Mouse (Mus musculus) kidney, postnatal 0 days (tissue): ENCODE data around the gene Spon1. TPM values are rescaled to one million over a fixed set of nuclear protein-coding genes. Genes with fewer than 3 reads are reported as not detected.

Source experiments
- ATAC-seq: fragments of 200-750 bp; cut with Nextera tagmentation; replicated peaks from 2 replicates; pipeline ENCODE4 v1.8.0; 2017; ENCODE audit warnings: low read depth, moderate number of reproducible peaks, moderate TSS enrichment, moderate library complexity; ENCODE audit not compliant: low FRiP score
- DNase-seq: peaks from one replicate; pipeline ENCODE4 v3.0.0-alpha.2; 2016; ENCODE audit warnings: low spot score
- H3K27ac ChIP-seq: fragments of 300-500 bp; sonication (generic); 2 replicates; pipeline ENCODE4 v1.5.1; 2014; ENCODE audit warnings: mild to moderate bottlenecking
- H3K27me3 ChIP-seq: fragments of 300-500 bp; sonication (generic); 2 replicates; pipeline ENCODE4 v1.6.1; 2014; ENCODE audit warnings: low read length, mixed read lengths; ENCODE audit not compliant: insufficient read depth
- H3K36me3 ChIP-seq: fragments of 300-500 bp; sonication (generic); 2 replicates; pipeline ENCODE4 v1.6.1; 2014; ENCODE audit warnings: low read length, mixed read lengths; ENCODE audit not compliant: insufficient read depth
- H3K4me1 ChIP-seq: fragments of 300-500 bp; sonication (generic); replicated peaks from 2 replicates; pipeline ENCODE4 v1.6.1; 2014; ENCODE audit warnings: antibody characterized with exemption, low read length, mixed read lengths; ENCODE audit not compliant: insufficient read depth
- H3K4me2 ChIP-seq: fragments of 300-500 bp; sonication (generic); 2 replicates; pipeline ENCODE4 v1.6.1; 2014; ENCODE audit warnings: mild to moderate bottlenecking, low read length, moderate library complexity, mixed read lengths
- H3K4me3 ChIP-seq: fragments of 300-500 bp; sonication (generic); replicated peaks from 2 replicates; pipeline ENCODE4 v1.5.1; 2014; ENCODE audit warnings: low read depth, low read length
- H3K9ac ChIP-seq: fragments of 300-500 bp; sonication (generic); 2 replicates; pipeline ENCODE4 v1.6.1; 2014; ENCODE audit warnings: low read depth, low read length
- H3K9me3 ChIP-seq: fragments of 300-500 bp; sonication (generic); replicated peaks from 2 replicates; pipeline ENCODE4 v1.6.1; 2016; ENCODE audit warnings: low read length, inconsistent platforms, mixed read lengths
- CTCF ChIP-seq: IDR thresholded peaks from 2 replicates; pipeline ENCODE4 v1.5.1; 2016; ENCODE audit warnings: antibody characterized with exemption, low read depth, mild to moderate bottlenecking, moderate library complexity
- WGBS: fragments of 180-500 bp; shearing (Covaris S2); extraction: QIAGEN DNeasy Blood & Tissue Kit; methylation state at CpG from one replicate; pipeline ENCODE4 v1.1.7; 2014; 5-methylcytosine and 5-hydroxymethylcytosine counted together
- polyA plus RNA-seq: library from polyadenylated mRNA; unstranded; fragments of >200 nt; fragmentation: Nextera tagmentation; extraction: Ambion mirVana; gene quantifications from 2 replicates; pipeline ENCODE4 v1.2.1, GENCODE M21; 2015

Gene Spon1
- polyA plus RNA-seq, 1 experiment from 2014 or later, result 12.1 TPM

DNA sequence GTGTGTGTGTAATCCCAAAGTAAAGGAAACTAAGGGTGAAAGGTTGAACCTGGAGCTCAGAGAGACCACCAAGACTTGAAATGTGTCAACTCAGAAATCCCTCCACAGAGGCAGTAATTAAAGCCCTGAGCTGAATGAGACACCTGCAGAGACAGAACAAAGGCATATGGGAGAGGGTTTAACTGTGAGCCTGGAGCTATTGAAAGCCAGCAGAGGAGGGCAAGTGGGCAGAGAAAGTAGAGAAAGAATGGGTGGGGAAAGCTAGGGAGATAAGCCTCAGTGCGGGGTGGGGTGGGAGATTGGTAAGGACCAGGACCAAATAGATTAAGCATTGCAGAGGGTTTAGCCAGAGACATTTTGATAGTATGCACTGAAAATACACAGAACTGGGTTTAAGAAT is 60.7 kb downstream of the Spon1 start:
- H3K4me2 ChIP-seq, result no peak overlapping the region
- H3K9me3 ChIP-seq, result no peaks in the 10 kb centered on the region
- no peaks in the 10 kb centered on the region for H3K4me1 ChIP-seq
- H3K27ac ChIP-seq, result no peak overlapping the region
- no peak for TF ChIP-seq CTCF
- no peak overlapping the region for H3K9ac ChIP-seq
- H3K27me3 ChIP-seq, result no peaks in the 10 kb centered on the region
- no peaks in the 10 kb centered on the region for H3K36me3 ChIP-seq
- ATAC-seq (no peak), DNase-seq (no peak)
- no peak overlapping the region for H3K4me3 ChIP-seq
- 55% methylated on average over 1 of the region's 1 CpGs for WGBS

DNA sequence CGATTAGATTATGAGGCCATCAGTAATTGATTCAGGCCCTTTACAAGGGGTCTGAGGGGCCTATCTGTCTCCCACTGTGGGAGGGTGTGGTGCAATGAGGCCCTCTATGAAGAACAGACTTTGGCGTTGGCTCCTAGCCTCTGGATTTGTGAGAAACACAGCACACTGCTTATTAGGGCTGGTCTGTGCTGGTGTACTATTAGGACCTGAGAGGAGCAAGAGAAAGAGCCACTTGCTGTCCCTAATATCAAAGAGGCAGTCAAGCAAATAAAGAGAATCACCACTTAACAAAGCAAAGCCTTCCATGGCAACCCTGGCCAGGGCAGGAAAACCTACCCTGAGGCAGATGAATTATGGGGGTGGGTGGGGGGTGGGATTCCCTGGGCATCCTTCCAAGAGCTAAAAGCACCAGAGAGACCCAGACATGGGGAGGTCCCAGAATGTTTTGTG is 62.3 kb downstream of the Spon1 start:
- Histone ChIP-seq H3K4me3 (no peak overlapping the region), H3K4me2 (no peak overlapping the region), H3K27ac (no peak overlapping the region), H3K36me3 (no peaks in the 10 kb centered on the region), H3K27me3 (no peaks in the 10 kb centered on the region), H3K9me3 (no peaks in the 10 kb centered on the region), H3K9ac (no peak overlapping the region), H3K4me1 (no peaks in the 10 kb centered on the region)
- WGBS, result 63% methylated on average over 2 of the region's 2 CpGs
- no peak for ATAC-seq
- DNase-seq, result no peak
- TF ChIP-seq CTCF, result no peak

DNA sequence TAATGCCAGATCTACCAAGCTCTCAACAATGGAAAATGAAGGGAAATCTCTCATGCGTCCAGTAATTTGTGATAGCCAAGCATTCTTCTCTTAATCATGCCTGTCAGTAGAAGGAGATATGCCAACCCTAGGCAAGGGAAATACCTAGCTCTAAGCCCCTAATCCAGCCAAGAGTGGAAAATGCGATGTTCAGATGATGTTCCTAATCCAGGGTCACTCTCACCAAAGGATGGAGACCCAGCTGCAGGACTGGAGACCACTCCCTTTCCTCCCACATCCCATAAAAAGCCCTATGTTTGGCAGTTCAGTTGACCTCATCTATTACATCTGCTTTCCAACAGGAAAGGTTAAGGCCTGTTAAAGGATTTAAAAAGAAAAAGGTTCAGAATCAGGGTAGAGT is 62.8 kb downstream of the Spon1 start:
- Histone ChIP-seq H3K4me3 (no peak overlapping the region), H3K9ac (no peak overlapping the region), H3K9me3 (no peaks in the 10 kb centered on the region), H3K4me2 (no peak overlapping the region), H3K4me1 (no peaks in the 10 kb centered on the region), H3K27ac (no peak overlapping the region), H3K36me3 (no peaks in the 10 kb centered on the region), H3K27me3 (no peaks in the 10 kb centered on the region)
- ATAC-seq, result no peak
- no peak for DNase-seq
- WGBS, result 74% methylated on average over 2 of the region's 2 CpGs
- TF ChIP-seq CTCF, result no peak

DNA sequence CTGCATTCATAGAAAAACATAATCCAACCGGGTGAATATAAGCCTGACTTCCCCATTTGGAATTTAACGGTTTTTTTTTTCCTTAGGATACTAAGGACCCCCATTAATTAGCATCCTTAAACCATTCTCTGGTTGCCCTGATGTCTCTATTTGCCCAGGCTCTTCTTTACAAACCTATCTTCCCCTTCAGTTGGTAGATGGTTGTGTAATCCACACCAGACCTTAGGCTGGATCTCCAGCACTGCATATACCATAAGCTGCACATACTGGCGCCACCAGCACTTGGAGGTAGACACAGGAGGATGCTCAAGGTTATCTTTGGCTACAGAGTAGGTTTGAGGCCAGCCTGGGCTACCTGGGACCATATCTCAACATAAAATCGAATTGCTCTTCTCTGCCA is 71.4 kb downstream of the Spon1 start:
- DNase-seq (no peak), ATAC-seq (no peak)
- TF ChIP-seq CTCF, result no peak
- Histone ChIP-seq H3K27ac (no peak overlapping the region), H3K36me3 (no peaks in the 10 kb centered on the region), H3K4me2 (no peak overlapping the region), H3K4me3 (no peak overlapping the region), H3K9ac (no peak overlapping the region), H3K27me3 (no peaks in the 10 kb centered on the region), H3K4me1 (no peaks in the 10 kb centered on the region), H3K9me3 (no peaks in the 10 kb centered on the region)
- 85% methylated on average over 4 of the region's 4 CpGs for WGBS

DNA sequence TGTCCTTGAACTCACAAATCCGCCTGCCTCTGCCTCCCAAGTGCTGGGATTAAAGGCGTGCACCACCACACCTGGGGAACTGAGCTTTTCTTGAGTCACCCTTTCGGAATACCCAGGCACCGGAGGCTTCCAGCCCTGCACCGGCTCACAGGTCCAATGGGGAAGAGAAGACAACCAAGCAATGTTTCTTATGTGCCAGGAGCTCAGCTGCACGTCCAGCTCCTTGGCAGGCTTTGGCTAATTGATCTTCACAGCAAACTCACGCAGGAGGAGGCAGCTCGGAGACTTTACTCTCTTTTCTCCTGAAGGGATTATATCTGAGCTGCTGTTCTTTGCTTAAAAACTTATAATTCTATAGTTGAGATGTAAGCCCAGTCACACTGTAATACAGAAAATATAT is 73.6 kb downstream of the Spon1 start:
- no peak for DNase-seq
- no peaks in the 10 kb centered on the region for H3K36me3 ChIP-seq
- H3K27ac ChIP-seq, result no peak overlapping the region
- TF ChIP-seq CTCF, result no peak
- ATAC-seq, result no peak
- WGBS, result 89% methylated on average over 8 of the region's 8 CpGs
- no peaks in the 10 kb centered on the region for H3K4me1 ChIP-seq
- H3K27me3 ChIP-seq, result no peaks in the 10 kb centered on the region
- H3K9me3 ChIP-seq, result no peaks in the 10 kb centered on the region
- no peak overlapping the region for H3K4me3 ChIP-seq
- H3K4me2 ChIP-seq, result no peak overlapping the region
- H3K9ac ChIP-seq, result no peak overlapping the region

DNA sequence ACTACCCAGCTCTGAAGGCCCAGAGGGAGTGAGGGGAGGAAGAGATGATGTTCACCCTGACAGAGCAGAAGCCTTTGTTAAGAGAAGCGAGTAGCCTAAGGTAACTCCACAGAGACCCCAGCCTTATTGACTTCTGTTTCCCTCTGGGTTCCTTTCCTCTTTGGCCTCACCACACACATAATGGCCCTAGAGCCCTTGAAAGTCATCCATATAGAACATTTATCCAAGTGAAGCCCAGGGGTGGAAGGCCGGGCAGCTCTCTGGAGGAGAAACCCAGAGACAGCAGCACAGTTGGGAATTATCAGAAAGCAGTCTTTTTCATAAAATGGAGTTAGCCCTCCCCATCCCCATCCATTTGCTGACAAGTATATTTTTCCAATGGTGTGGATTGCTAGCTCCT is 75.7 kb downstream of the Spon1 start:
- no peaks in the 10 kb centered on the region for H3K27me3 ChIP-seq
- TF ChIP-seq CTCF, result no peak
- no peak overlapping the region for H3K4me3 ChIP-seq
- H3K9ac ChIP-seq, result no peak overlapping the region
- DNase-seq (no peak), ATAC-seq (no peak)
- H3K27ac ChIP-seq, result no peak overlapping the region
- no peaks in the 10 kb centered on the region for H3K9me3 ChIP-seq
- WGBS, result 88% methylated on average over 2 of the region's 2 CpGs
- H3K4me2 ChIP-seq, result no peak overlapping the region
- H3K36me3 ChIP-seq, result no peaks in the 10 kb centered on the region
- no peaks in the 10 kb centered on the region for H3K4me1 ChIP-seq

DNA sequence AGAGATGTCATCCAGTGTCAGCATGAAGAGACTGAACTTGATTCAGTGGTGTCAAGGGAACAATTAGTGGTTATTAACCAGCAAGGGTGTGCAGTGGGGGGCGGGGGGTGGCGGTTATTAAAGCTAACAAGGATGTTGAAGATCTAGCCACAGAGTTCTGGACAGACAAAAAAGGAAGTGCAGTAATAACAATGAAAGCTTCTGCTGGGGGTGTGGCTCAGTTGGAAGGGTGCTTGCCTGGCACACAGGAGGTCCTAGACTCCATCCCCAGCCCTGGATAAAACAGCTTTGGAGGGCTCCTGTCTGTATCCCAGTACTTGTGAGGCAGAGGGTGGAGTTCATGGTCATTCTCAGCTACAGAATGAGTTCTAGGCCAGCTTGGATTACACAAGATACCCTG is 77.4 kb downstream of the Spon1 start:
- Histone ChIP-seq H3K27me3 (no peaks in the 10 kb centered on the region), H3K4me1 (no peaks in the 10 kb centered on the region), H3K9me3 (no peaks in the 10 kb centered on the region), H3K9ac (no peak overlapping the region), H3K36me3 (no peaks in the 10 kb centered on the region), H3K27ac (no peak overlapping the region), H3K4me3 (no peak overlapping the region), H3K4me2 (no peak overlapping the region)
- TF ChIP-seq CTCF, result no peak
- DNase-seq, result no peak
- ATAC-seq, result no peak
- WGBS, result 81% methylated on average over 2 of the region's 2 CpGs
